Mouse (Mus musculus): ENCODE data around the gene Cldnd1. TPM values are rescaled to one million over a fixed set of nuclear protein-coding genes. Genes with fewer than 3 reads are reported as not detected.

The Cldnd1 gene
- total RNA-seq (2014; rRNA removed; ENCODE audit: low replicate concordance) (24.0 and 43.9 TPM in 2 replicates), polyA plus RNA-seq (2015; fragmentation: Nextera tagmentation; extraction: Ambion mirVana) (72.0 and 72.8 TPM in 2 replicates)

DNA sequence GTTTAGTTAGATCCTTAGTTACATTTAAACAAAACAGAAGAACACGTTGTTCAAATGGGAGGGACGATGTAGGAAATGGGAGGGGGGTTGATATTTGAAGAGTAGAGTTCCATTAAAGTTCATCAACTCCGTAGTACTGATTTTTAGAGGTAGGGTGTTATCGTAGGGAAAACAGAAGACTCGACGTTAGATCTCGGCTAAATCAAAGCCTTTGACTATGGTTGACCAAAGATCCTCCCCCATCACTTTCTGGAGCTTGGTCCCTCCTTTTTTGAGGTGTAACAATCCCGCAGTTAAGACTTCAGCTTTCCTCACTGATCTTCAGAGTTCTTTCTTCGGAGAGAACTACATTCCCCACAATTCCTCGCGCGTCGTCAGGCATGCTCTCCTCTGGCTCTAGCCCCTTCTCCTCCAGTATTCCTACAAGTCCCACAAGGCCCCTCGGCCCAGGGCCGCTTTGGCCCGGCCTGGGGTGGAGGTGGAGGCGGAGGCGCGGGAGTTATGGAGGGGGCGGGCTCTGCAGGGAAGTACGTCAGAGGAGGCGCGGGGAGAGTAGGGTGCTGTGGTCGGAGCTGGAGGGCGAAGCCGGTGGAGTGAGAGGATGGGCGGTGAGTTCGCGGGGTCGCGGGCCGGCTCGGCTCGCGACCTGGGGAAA lies at the start of gene Cldnd1:
Gene Cldnd1 (plus strand): TSS at position 434 of the 655 bp plus-strand sequence.
- H3K9me3 ChIP-seq (replicated peaks; ENCODE audit: control insufficient read depth, low read length), result no peaks in the 10 kb centered on the region
- ATAC-seq (ENCODE audit: insufficient read depth, low read depth), result peak; percentile 100
- peak within 1 kb of the TSS; percentile 90 for H3K27ac ChIP-seq (ENCODE audit: low read depth)
- H3K9ac ChIP-seq (replicated peaks; ENCODE audit: low read depth, low read length), result peak within 1 kb of the TSS; percentile 85
- H3K4me1 ChIP-seq (ENCODE audit: control insufficient read depth, insufficient read depth), result peaks cover 4% of the 10 kb centered on the region; the same call in 1 of the 2 replicates
- H3K27me3 ChIP-seq (ENCODE audit: control insufficient read depth, insufficient read depth, low read length), result no peaks in the 10 kb centered on the region
- WGBS, result 3% methylated on average over 25 of the region's 35 CpGs
- H3K4me2 ChIP-seq (ENCODE audit: low read depth, low read length), result peak within 1 kb of the TSS; percentile 75
- peak within 1 kb of the TSS; percentile 94 for H3K4me3 ChIP-seq (ENCODE audit: low read depth, low read length)
- H3K36me3 ChIP-seq (replicated peaks; ENCODE audit: control insufficient read depth, insufficient read depth, low read length), result peaks cover 31% of the 10 kb centered on the region
- TF ChIP-seq EP300 (IDR thresholded peaks at IDR 0.05; ENCODE audit: low read depth) (no peak), CTCF (IDR thresholded peaks at IDR 0.05; ENCODE audit: low read depth) (no peak)
- DNase-seq (ENCODE audit: low spot score), result peak; percentile 98

DNA sequence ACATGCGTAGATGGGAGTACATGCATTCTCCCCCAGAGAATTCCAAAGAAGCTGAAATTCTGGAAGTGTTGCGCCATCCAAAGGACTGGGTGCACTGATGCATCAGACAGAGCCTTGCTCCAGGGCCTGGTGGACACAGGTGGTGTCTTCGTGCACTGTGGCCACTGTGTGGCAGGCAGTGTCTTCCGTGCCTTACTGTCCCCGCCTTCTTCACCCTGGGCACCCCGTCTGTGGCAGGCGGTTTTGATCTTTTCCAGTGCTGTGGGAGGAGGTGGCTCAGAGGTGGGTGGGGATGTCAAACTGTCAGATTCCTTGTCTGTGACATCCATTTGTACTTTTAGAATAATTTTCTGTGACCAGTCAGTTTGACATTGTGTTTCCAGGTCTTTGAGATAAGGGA lies 49.0 kb upstream of the Cldnd1 start:
- Histone ChIP-seq H3K4me3 (ENCODE audit: low read depth, low read length) (no peak overlapping the region), H3K36me3 (replicated peaks; ENCODE audit: control insufficient read depth, insufficient read depth, low read length) (peaks cover 50% of the 10 kb centered on the region), H3K9ac (replicated peaks; ENCODE audit: low read depth, low read length) (no peak overlapping the region), H3K4me2 (ENCODE audit: low read depth, low read length) (no peak overlapping the region), H3K27ac (ENCODE audit: low read depth) (no peak overlapping the region), H3K4me1 (ENCODE audit: control insufficient read depth, insufficient read depth) (no peaks in the 10 kb centered on the region), H3K27me3 (ENCODE audit: control insufficient read depth, insufficient read depth, low read length) (no peaks in the 10 kb centered on the region), H3K9me3 (replicated peaks; ENCODE audit: control insufficient read depth, low read length) (no peaks in the 10 kb centered on the region)
- DNase-seq (ENCODE audit: low spot score), result no peak
- TF ChIP-seq EP300 (IDR thresholded peaks at IDR 0.05; ENCODE audit: low read depth) (no peak), CTCF (IDR thresholded peaks at IDR 0.05; ENCODE audit: low read depth) (peak; percentile 15; the same call in 1 of the 2 replicates)
- no peak for ATAC-seq (ENCODE audit: insufficient read depth, low read depth)
- WGBS, result 54% methylated on average over 7 of the region's 7 CpGs

DNA sequence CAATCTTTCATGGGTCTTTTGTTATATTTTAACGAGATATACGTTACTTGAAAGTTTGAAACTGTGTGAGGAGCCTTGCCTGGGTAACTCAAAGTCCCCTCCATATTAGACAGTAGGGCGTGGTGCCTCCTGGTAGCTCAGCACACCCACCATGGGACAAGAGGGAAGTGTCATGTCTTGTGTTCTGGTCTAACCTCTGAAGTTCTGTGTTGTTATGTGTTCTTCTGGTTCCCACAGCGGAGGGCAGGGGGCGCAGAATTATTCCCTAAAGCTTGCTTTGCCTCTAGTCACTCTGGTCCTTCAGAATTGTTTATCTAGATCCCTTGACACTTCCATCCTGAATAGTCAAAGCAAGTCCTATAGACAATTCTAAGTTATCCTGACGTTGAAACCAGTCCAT lies 45.7 kb upstream of the Cldnd1 start:
- no peak overlapping the region for H3K9ac ChIP-seq (replicated peaks; ENCODE audit: low read depth, low read length)
- H3K27ac ChIP-seq (ENCODE audit: low read depth), result no peak overlapping the region
- H3K4me1 ChIP-seq (ENCODE audit: control insufficient read depth, insufficient read depth), result no peaks in the 10 kb centered on the region
- no peaks in the 10 kb centered on the region for H3K9me3 ChIP-seq (replicated peaks; ENCODE audit: control insufficient read depth, low read length)
- WGBS, result 82% methylated on average over 6 of the region's 6 CpGs
- no peak overlapping the region for H3K4me3 ChIP-seq (ENCODE audit: low read depth, low read length)
- DNase-seq (ENCODE audit: low spot score) (no peak), ATAC-seq (ENCODE audit: insufficient read depth, low read depth) (no peak)
- peaks cover 22% of the 10 kb centered on the region for H3K36me3 ChIP-seq (replicated peaks; ENCODE audit: control insufficient read depth, insufficient read depth, low read length)
- no peak overlapping the region for H3K4me2 ChIP-seq (ENCODE audit: low read depth, low read length)
- no peak for TF ChIP-seq EP300 (IDR thresholded peaks at IDR 0.05; ENCODE audit: low read depth)
- no peak for TF ChIP-seq CTCF (IDR thresholded peaks at IDR 0.05; ENCODE audit: low read depth)
- no peaks in the 10 kb centered on the region for H3K27me3 ChIP-seq (ENCODE audit: control insufficient read depth, insufficient read depth, low read length)

DNA sequence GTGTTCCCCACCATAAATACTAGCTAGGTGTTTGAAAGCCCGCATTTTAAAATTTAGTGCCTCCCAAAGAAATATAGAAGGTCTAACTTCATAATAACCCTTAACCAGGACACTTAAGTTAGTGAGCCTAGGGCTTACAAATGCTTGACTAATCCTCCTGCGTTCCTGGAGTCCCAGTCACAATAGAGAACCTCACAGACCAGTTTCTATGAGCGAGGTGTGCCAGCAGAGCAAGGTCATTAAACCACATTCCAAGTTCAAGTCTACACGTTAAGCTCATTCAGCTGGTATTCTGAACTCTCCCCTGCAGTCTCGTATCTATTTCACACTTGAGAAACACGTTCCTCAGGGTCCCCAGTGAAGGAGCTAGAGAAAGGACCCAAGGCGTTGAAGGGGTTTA lies 44.8 kb upstream of the Cldnd1 start:
- no peak overlapping the region for H3K4me2 ChIP-seq (ENCODE audit: low read depth, low read length)
- no peaks in the 10 kb centered on the region for H3K4me1 ChIP-seq (ENCODE audit: control insufficient read depth, insufficient read depth)
- TF ChIP-seq CTCF (IDR thresholded peaks at IDR 0.05; ENCODE audit: low read depth) (no peak), EP300 (IDR thresholded peaks at IDR 0.05; ENCODE audit: low read depth) (no peak)
- no peak overlapping the region for H3K27ac ChIP-seq (ENCODE audit: low read depth)
- H3K36me3 ChIP-seq (replicated peaks; ENCODE audit: control insufficient read depth, insufficient read depth, low read length), result peaks cover 14% of the 10 kb centered on the region
- H3K27me3 ChIP-seq (ENCODE audit: control insufficient read depth, insufficient read depth, low read length), result no peaks in the 10 kb centered on the region
- no peak overlapping the region for H3K9ac ChIP-seq (replicated peaks; ENCODE audit: low read depth, low read length)
- WGBS, result 54% methylated on average over 7 of the region's 7 CpGs
- no peaks in the 10 kb centered on the region for H3K9me3 ChIP-seq (replicated peaks; ENCODE audit: control insufficient read depth, low read length)
- DNase-seq (ENCODE audit: low spot score), result no peak
- no peak overlapping the region for H3K4me3 ChIP-seq (ENCODE audit: low read depth, low read length)
- no peak for ATAC-seq (ENCODE audit: insufficient read depth, low read depth)

DNA sequence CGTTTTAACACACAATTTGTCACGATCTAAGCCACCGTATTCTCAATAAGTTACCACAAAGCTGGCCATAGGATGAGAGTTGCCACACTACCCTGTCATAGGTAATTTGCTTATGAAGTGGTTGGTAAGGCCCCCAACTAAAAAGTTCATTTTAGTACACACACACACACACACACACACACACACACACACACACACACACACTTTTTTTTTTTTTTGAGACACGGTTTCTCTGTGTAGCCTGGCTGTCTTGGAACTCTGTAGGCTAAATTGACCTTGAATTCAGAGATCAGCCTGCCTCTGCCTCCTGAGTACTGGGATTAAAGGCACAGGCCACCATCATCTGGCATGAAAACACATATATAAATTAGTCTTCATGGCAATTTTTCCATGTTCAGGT lies 43.8 kb upstream of the Cldnd1 start:
- H3K9me3 ChIP-seq (replicated peaks; ENCODE audit: control insufficient read depth, low read length), result no peaks in the 10 kb centered on the region
- H3K9ac ChIP-seq (replicated peaks; ENCODE audit: low read depth, low read length), result no peak overlapping the region
- H3K36me3 ChIP-seq (replicated peaks; ENCODE audit: control insufficient read depth, insufficient read depth, low read length), result 0 out of 2 replicates have a peak, but pooled peaks cover 11% of the 10 kb centered on the region
- no peaks in the 10 kb centered on the region for H3K27me3 ChIP-seq (ENCODE audit: control insufficient read depth, insufficient read depth, low read length)
- H3K4me2 ChIP-seq (ENCODE audit: low read depth, low read length), result no peak overlapping the region
- H3K27ac ChIP-seq (ENCODE audit: low read depth), result no peak overlapping the region
- no peak for TF ChIP-seq EP300 (IDR thresholded peaks at IDR 0.05; ENCODE audit: low read depth)
- TF ChIP-seq CTCF (IDR thresholded peaks at IDR 0.05; ENCODE audit: low read depth), result no peak
- H3K4me1 ChIP-seq (ENCODE audit: control insufficient read depth, insufficient read depth), result no peaks in the 10 kb centered on the region
- H3K4me3 ChIP-seq (ENCODE audit: low read depth, low read length), result no peak overlapping the region
- no peak for ATAC-seq (ENCODE audit: insufficient read depth, low read depth)
- DNase-seq (ENCODE audit: low spot score), result no peak
- 94% methylated on average over 4 of the region's 4 CpGs for WGBS

DNA sequence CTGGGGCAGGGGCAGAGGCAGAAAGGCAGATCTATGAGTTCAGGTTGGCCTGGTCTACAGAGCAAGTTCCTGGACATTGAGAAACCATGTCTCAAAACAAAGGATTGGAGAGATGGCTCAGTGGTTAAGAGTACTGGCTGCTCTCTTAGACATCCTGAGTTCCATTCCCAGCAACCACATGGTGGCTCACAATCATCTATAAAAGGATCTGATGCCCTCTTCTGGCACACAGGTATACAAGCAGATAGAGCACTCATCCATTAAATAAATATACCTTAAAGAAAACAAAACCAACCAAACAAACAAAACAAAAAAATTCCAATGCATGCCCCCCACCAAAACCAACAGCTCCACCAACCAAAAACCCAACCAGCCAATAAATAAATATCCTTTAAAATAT lies 43.2 kb upstream of the Cldnd1 start:
- Histone ChIP-seq H3K9ac (replicated peaks; ENCODE audit: low read depth, low read length) (no peak overlapping the region), H3K27ac (ENCODE audit: low read depth) (no peak overlapping the region), H3K4me3 (ENCODE audit: low read depth, low read length) (no peak overlapping the region), H3K4me2 (ENCODE audit: low read depth, low read length) (no peak overlapping the region), H3K27me3 (ENCODE audit: control insufficient read depth, insufficient read depth, low read length) (no peaks in the 10 kb centered on the region), H3K9me3 (replicated peaks; ENCODE audit: control insufficient read depth, low read length) (no peaks in the 10 kb centered on the region), H3K4me1 (ENCODE audit: control insufficient read depth, insufficient read depth) (no peaks in the 10 kb centered on the region), H3K36me3 (replicated peaks; ENCODE audit: control insufficient read depth, insufficient read depth, low read length) (0 out of 2 replicates have a peak, but pooled peaks cover 11% of the 10 kb centered on the region)
- ATAC-seq (ENCODE audit: insufficient read depth, low read depth), result no peak
- no peak for TF ChIP-seq CTCF (IDR thresholded peaks at IDR 0.05; ENCODE audit: low read depth)
- TF ChIP-seq EP300 (IDR thresholded peaks at IDR 0.05; ENCODE audit: low read depth), result no peak
- DNase-seq (ENCODE audit: low spot score), result no peak

All from heart, postnatal 0 days (tissue).